Mouse (Mus musculus): ENCODE data around the gene 0610040J01Rik. TPM values are rescaled to one million over a fixed set of nuclear protein-coding genes. Genes with fewer than 3 reads are reported as not detected.

Gene 0610040J01Rik
- polyA plus RNA-seq, 1 experiment from 2014 or later = 1.5 TPM

Other genes with a start within 250 kb of the 0610040J01Rik start
- gene Nwd2, start 163.3 kb upstream of the 0610040J01Rik start, polyA plus RNA-seq (2015; fragmentation: Nextera tagmentation; extraction: Ambion mirVana) = 0.08 TPM in 1 of 2 replicates, not detected in the other
- gene Rell1, start 156.5 kb downstream of the 0610040J01Rik start, polyA plus RNA-seq (2015; fragmentation: Nextera tagmentation; extraction: Ambion mirVana) = 9.4 and 11.0 TPM in 2 replicates

All from heart, embryonic 16.5 days (tissue).